25 mouse cellular contexts compared by ENCODE assay signal in genomic region chr13:54205195-54205594, GRCm38 (mm10). TPM values are rescaled to one million over a fixed set of nuclear protein-coding genes. Genes with fewer than 3 reads are reported as not detected.
DNase-seq lines count a peak whose midpoint lies in the region; ATAC-seq lines count a peak whose summit lies in the region.
"Had no signal": no experiment of that assay in that cellular context is flagged by ENCODE, and none has a peak within 500 bp of the region (broad histone marks: within the 10 kb centered on the region; RNA-seq: fewer than 3 reads in every experiment).

No protein-coding gene starts in this region.

- peak; percentile 57 for ATAC-seq in common myeloid progenitor, adult 5-6 weeks (replicated peaks; ENCODE audit: low read depth, poor library complexity, severe bottlenecking)
- ATAC-seq in forebrain, embryonic 13.5 days: no peak
- no peak for ATAC-seq in frontal cortex, adult (ENCODE audit: low TSS enrichment)
- ATAC-seq: CD4-positive, CD25-positive, alpha-beta regulatory T cell, adult 4 months; forebrain, embryonic 15.5 days; hindbrain, embryonic 16.5 days; intestine, embryonic 15.5 days; Patski had no signal

- H3K4me3 ChIP-seq in megakaryocyte, embryonic 14.5 days (replicated peaks): peak overlapping the region; percentile 81
- no peak overlapping the region for H3K4me3 ChIP-seq in forebrain, embryonic 13.5 days
- H3K4me3 ChIP-seq in limb, embryonic 10.5 days: no peak overlapping the region
- H3K4me3 ChIP-seq: embryonic facial prominence, embryonic 12.5 days; embryonic facial prominence, embryonic 15.5 days; forebrain, embryonic 15.5 days; hindbrain, embryonic 10.5 days; hindbrain, embryonic 13.5 days; intestine, embryonic 15.5 days had no signal

- H3K9ac ChIP-seq in forebrain, embryonic 13.5 days: no peak overlapping the region
- H3K9ac ChIP-seq: embryonic facial prominence, embryonic 12.5 days; embryonic facial prominence, embryonic 15.5 days; forebrain, embryonic 15.5 days; hindbrain, embryonic 13.5 days; intestine, embryonic 15.5 days had no signal

- DNase-seq in 416B (ENCODE audit: low read depth): peak; percentile 89
- no peak for DNase-seq in limb, embryonic 10.5 days (ENCODE audit: low spot score)
- DNase-seq: adrenal gland, postnatal 10 days; adrenal gland, postnatal 36 days; cerebellum, adult 18-20 months; cerebellum, adult 9-10 months; cerebellum, postnatal 14 days; gastrocnemius, postnatal 10 days; gastrocnemius, postnatal 36 days had no signal

- H3K4me2 ChIP-seq in forebrain, embryonic 13.5 days: no peak overlapping the region
- H3K4me2 ChIP-seq: embryonic facial prominence, embryonic 12.5 days; embryonic facial prominence, embryonic 15.5 days; forebrain, embryonic 15.5 days; heart, embryonic 11.5 days; hindbrain, embryonic 13.5 days; intestine, embryonic 15.5 days had no signal

- H3K4me1 ChIP-seq in megakaryocyte, embryonic 14.5 days: peaks cover 58% of the 10 kb centered on the region
- H3K4me1 ChIP-seq in forebrain, embryonic 13.5 days: no peaks in the 10 kb centered on the region
- no peaks in the 10 kb centered on the region for H3K4me1 ChIP-seq in limb, embryonic 10.5 days
- H3K4me1 ChIP-seq: embryonic facial prominence, embryonic 12.5 days; embryonic facial prominence, embryonic 15.5 days; forebrain, embryonic 15.5 days; intestine, embryonic 15.5 days had no signal

- peaks cover 6% of the 10 kb centered on the region for H3K27me3 ChIP-seq in megakaryocyte, embryonic 14.5 days (replicated peaks)
- H3K27me3 ChIP-seq in forebrain, embryonic 13.5 days: no peaks in the 10 kb centered on the region
- H3K27me3 ChIP-seq in limb, embryonic 10.5 days (ENCODE audit: low read depth, poor library complexity, severe bottlenecking): no peaks in the 10 kb centered on the region
- H3K27me3 ChIP-seq: embryonic facial prominence, embryonic 12.5 days; embryonic facial prominence, embryonic 15.5 days; forebrain, embryonic 15.5 days; hindbrain, embryonic 13.5 days; intestine, embryonic 15.5 days had no signal

- H3K36me3 ChIP-seq in megakaryocyte, embryonic 14.5 days (replicated peaks; ENCODE audit: low read length): no peaks in the 10 kb centered on the region
- no peaks in the 10 kb centered on the region for H3K36me3 ChIP-seq in forebrain, embryonic 13.5 days (ENCODE audit: poor library complexity, severe bottlenecking)
- H3K36me3 ChIP-seq in limb, embryonic 10.5 days: no peaks in the 10 kb centered on the region
- H3K36me3 ChIP-seq: embryonic facial prominence, embryonic 12.5 days; embryonic facial prominence, embryonic 15.5 days; forebrain, embryonic 15.5 days; hindbrain, embryonic 10.5 days; hindbrain, embryonic 13.5 days; intestine, embryonic 15.5 days had no signal

- H3K9me3 ChIP-seq in megakaryocyte, embryonic 14.5 days: peaks cover 10% of the 10 kb centered on the region
- no peaks in the 10 kb centered on the region for H3K9me3 ChIP-seq in forebrain, embryonic 13.5 days (replicated peaks)
- H3K9me3 ChIP-seq in limb, embryonic 10.5 days (replicated peaks): no peaks in the 10 kb centered on the region
- H3K9me3 ChIP-seq: embryonic facial prominence, embryonic 12.5 days; embryonic facial prominence, embryonic 15.5 days; forebrain, embryonic 15.5 days; hindbrain, embryonic 10.5 days; hindbrain, embryonic 13.5 days; intestine, embryonic 15.5 days had no signal

- no peak overlapping the region for H3K27ac ChIP-seq in forebrain, embryonic 13.5 days
- H3K27ac ChIP-seq in limb, embryonic 10.5 days: no peak overlapping the region
- H3K27ac ChIP-seq: embryonic facial prominence, embryonic 12.5 days; embryonic facial prominence, embryonic 15.5 days; forebrain, embryonic 15.5 days; hindbrain, embryonic 10.5 days; hindbrain, embryonic 13.5 days; intestine, embryonic 15.5 days had no signal

- WGBS in forebrain, embryonic 13.5 days: 87% methylated on average over 7 of the region's 7 CpGs
- WGBS in limb, embryonic 10.5 days: 81% methylated on average over 7 of the region's 7 CpGs

RNA-seq across cellular contexts. Expression of gene Hrh2, which starts 13.3 kb away (rescaled TPM):
- total RNA-seq in common myeloid progenitor, adult 5-6 weeks (2017): 3.8 and 4.3 TPM in 2 replicates
- polyA plus RNA-seq in megakaryocyte, embryonic 14.5 days (2012; ENCODE audit: insufficient read depth, low replicate concordance): 0.22 TPM in 1 of 2 replicates, not detected in the other
- polyA plus RNA-seq in forebrain, embryonic 13.5 days (2015; fragmentation: Nextera tagmentation; extraction: Ambion mirVana): 0.08 and 0.19 TPM in 2 replicates
- 0.05 TPM in 1 of 2 replicates, not detected in the other for polyA plus RNA-seq in limb, embryonic 10.5 days (2016; fragmentation: Nextera tagmentation; extraction: Ambion mirVana)
- polyA plus RNA-seq: C2C12; forebrain, embryonic 11.5 days; Patski had no signal
